Mouse (Mus musculus) heart, adult 8-10 months (tissue): ENCODE measurements around the gene Pxdn. TPM values are rescaled to one million over a fixed set of nuclear protein-coding genes. Genes with fewer than 3 reads are reported as not detected.
A peak's percentile ranks its signal among the peaks of the same experiment; 100 is the strongest.

Source experiments
- DNase-seq: peaks from one replicate; pipeline ENCODE4 v3.0.0; 2022; ENCODE audit warnings: low spot score
- total RNA-seq, 4 experiments: library from RNA; stranded (reverse); gene quantifications; 2 replicates each; pipeline ENCODE4 v1.2.4; 2022

The Pxdn gene
- total RNA-seq, result 10 to 100 TPM; 23.8 to 32.9 (median 29.5) TPM

DNA sequence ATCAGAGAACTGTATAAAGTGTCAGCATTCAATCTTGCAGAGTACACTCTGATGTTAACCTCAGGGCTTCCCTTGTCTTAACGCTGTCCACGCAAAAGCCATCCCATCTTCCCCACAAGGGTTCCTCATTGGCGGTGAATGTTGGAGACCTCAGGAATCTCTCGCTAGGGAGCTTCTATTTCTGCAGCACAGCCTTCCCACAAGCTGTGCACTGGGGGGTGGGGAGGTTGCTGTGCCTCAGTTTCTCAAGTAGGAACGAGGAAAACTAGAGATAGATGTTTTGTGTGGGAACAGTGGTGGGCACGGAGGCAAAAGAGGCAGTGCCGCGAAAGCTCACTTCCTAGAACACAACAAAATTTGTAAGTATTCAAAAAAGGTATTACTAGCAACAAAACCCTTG lies at the start of gene Pxdn:
TSS of gene Pxdn (plus strand) at position 301 of the 400 bp plus-strand sequence.
- no peak for DNase-seq

DNA sequence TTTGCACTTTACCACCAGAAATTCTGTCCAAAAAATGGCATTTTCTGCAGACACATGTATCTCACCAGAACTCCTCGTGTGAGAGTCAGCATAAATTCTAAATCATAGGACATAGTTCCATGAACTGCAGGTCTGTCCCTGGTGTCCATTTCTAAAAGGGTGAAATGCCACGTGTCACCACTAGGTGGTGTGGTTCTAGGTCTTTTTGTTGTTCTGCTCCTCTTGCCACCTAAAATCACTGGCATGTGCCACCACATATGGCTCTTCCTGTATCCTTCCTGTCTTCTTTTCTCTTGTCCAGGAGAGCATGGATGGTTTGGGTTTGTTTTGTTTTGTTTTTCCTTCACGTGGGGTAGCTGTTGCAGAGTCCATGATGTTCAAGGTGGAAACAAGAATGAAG lies 42.7 kb upstream of the Pxdn start:
- peak; percentile 21 for DNase-seq

DNA sequence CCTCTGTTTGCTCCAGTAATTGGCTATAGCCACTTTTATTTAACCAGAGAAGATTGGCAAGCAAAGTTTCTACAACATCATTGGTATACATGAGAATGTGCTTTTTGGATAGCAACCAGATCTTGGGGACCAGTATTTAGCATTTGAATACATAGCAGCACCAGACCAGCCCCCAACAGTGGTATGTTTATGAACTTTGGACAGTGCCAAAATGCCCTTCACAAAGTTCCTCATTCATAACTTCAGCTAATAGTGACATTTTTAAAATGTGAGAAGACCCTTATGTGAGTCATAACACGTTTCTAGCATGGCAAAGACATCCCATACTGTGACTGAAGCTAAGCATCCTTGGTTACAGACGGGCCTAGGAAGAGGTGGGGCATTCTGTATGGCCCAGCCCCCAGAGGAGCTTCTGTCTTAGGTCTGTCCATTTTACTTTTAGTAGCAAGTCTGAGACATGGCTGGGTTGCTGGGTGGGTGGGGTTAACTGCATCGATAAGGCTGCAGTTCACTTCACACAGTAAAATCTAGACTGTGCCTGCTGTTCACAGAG lies 39.8 kb upstream of the Pxdn start:
- DNase-seq, result no peak

DNA sequence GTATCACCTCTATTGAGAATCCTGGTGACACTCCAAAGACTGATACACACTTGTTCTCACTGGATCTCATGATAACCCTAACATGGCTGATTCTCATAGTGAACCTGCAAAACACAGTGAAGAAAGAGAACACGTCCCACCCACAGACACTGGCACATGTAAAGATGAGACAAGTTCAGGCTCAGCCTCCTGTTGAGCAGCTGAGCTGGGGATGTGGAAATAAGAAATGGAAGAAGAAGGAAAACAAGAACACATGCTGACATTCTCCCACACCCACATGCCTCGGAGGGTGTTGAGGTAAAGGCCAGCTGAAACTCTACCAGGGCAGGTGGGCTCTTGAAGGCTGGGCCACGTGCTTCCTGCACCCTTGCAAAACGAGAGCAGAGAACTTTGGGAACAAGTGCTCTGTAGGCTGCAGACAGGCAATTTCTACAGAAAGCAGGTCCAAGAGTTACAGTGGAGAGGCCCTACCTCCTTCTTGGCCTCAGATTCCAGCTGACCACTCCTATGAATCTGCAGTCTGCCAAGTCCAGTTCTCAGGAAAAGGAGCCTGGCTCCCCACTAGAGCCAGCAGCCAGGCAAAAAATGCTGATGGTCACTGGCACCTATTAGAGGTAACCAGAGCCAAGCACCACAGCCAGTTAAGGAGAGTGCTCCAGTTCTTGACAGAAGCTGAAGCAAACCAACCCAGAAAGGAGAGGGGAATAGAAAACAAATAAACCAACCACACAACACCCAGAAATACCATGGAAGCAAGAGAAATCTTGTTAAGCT lies 33.1 kb upstream of the Pxdn start:
- no peak for DNase-seq

DNA sequence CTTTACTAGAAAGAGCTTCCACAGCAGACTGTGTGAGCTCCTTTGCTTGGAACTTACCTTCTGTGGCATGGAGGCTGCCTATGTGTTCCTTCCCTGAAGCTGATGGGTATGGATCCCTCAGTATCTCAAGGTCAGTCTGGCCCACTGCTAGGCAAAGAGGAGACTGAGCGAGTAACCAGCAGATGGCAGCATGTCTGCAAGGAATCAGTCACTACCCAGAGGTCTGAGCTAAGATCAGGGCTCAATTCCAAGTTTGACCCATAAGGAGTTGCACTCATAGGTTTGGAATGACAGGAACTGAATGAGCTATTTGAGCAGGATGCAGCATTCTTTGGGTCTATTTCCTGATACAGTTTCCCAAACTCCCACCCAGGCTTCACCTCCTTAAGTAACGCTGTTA lies 30.4 kb upstream of the Pxdn start:
- DNase-seq, result peak; percentile 79

DNA sequence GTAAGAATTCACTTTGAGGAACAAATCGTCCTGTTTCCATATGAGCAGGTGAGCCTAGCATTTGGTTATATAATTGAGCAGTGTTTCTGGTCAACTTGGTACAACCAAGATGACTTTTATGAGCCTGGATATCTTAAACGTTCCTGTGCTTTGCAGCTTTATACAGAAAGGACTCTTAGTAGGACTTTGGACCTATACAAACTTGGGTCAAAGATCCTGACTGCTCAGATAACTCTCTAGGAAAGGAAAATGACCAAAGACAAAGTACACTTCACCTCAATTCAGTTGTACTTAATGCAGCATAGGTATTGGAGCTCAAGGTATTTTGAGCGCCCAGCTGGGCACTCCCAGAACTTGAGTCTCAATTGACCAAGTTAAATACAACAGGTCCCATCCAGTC lies 21.3 kb upstream of the Pxdn start:
- DNase-seq, result no peak

DNA sequence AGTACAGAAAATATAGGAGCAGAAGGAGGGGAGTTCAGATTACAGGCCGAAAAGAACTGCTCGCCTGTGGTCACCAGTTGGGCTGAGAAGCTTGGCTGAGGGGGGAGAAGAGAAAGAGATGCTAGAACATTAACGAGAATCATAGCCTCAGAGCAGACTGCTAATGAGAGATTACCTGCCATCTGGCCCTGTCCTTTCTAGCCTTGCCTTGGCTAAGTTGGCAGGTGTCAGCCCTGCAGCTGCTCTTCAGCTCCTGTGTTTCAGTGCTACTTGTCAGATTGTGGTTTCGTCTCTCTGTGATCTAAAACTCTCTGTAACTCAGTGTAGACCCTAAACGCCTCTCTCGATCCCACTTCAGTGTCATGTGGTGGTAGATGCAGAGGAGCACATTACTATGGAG lies 20.6 kb upstream of the Pxdn start:
- no peak for DNase-seq

DNA sequence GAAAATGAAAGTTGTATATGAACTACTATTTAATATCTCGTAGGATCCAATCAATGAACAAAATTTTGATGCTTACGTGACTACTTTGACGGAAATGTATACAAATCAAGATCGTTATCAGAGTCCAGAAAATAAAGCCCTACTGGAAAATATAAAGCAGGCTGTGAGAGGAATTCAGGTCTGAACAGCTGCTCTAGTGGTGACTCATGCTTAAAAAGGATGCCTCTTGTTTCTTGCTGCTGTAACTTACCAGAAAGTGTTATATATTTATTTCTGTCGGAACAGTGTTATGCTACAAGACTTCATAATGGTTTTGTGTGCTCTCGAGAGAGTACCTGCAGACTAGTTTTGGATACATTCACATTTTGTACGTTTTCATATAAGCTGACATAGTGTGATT lies 17.1 kb upstream of the Pxdn start:
- no peak for DNase-seq

DNA sequence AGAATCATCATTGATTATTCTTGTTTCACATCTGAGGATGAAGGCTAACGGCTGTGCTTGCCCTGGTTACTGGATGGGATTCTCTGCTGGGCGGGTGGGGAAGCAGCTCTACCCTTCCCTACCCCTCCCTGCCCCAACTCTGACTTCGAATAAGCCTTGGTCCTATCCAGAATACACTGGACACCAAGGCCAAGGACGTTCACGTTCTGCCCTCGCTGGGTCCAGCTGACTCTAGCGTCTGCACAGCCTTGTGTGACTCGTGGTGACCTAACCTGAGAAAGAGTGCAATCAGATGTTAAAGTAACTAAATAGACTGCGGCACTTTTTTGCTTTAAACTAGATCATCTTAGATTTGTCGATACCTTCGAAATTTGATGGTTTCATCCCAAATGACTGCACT lies 15.9 kb upstream of the Pxdn start:
- no peak for DNase-seq

DNA sequence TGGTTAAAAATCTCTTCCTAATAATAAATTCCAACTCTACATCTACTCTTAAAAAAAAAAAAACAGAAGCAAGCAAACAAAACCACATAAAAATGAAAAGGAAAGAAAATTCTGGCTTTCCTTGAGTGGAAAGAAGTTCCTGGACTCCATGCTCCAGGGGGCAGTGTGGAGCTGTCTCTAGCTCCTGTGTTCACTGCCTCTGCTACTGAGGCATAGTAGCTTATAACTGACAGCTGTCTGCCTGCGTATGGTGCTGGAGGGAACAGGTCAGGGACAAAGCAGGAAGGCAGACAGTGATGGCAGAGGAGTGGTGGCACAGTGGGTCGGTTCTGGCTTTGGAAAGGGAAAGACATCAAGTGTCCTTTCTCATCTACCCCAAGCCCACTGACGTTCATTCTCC lies 10.5 kb upstream of the Pxdn start:
- DNase-seq, result peak; percentile 70

DNA sequence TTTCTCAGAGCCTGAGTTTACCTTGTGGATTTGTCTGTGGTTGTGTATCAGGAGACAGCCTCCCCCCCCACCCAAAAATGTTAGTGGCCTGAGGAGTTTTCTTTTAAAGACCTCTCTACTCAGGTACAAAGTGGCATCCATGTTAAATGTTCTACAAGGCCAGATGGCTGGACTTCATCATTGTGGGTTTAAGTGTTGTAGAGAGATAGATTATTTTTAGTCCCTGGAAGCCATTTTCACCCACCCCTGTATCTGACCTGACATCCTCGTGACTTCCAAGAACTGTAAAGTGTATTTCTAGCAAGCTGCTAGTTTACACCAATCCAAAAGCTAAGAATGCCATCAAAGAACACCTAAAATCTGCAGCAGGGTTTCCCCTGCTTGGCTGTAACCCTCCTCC lies 6.8 kb upstream of the Pxdn start:
- no peak for DNase-seq

DNA sequence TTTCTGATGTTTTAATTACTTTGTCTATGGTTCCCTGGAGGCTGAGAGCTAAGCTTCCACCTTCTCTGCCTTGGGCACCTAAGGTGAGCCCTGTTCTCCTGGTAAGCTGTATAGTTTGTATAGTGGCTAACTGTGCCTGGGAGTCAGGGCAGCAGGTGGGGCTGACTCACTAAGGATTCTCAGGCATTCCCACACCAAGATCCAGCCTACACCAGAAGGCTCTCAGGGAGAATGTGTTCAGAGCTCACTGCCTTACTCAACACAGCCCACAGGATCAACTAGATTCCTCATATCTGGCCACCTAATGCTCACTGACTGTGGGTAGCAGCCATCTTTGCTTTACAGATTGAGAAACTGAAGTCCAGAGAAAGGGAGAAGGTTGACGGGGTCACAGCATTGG lies 4.5 kb upstream of the Pxdn start:
- DNase-seq, result no peak

DNA sequence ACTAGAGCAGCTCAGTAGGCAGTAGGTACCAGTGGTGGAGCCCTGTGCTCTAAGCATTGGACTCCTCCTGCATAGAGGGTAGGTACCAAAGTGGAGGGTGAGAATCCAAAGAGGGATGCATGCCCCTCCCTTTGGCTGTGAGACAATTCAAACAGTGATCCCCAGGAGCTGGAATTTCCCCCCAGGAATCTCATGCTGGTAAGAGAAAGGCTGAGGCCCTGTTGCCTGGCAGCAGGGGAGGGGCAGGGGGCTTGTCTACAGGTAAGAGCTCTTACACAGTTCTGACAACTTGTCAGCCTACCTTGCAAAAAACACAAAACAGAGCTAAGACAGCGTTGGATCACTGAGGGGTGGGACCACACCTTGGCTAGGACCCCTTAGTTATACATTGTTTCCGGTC lies 3.9 kb upstream of the Pxdn start:
- no peak for DNase-seq

DNA sequence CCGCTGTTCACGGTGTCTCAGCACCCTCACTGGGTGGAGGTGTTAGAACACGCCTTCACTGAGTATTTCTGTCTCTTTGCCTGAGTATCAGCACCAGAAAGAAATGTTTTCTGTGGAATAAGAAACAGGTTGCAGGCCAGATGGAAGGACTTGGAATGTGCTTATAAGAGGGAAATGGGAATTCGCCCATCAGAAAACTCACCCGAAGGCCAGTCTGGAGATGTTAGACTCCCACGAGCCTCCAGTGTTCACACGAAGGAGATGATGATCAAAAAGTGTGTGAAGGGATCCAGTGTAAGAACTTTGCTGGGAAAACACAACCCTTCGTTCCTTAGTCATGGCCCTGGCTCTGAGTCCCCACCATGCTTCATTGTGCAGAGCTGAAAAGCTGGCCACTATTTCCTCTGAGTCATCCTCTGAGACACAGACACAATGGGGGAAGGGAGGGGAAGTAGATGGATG lies 3.3 kb upstream of the Pxdn start:
- DNase-seq, result no peak

DNA sequence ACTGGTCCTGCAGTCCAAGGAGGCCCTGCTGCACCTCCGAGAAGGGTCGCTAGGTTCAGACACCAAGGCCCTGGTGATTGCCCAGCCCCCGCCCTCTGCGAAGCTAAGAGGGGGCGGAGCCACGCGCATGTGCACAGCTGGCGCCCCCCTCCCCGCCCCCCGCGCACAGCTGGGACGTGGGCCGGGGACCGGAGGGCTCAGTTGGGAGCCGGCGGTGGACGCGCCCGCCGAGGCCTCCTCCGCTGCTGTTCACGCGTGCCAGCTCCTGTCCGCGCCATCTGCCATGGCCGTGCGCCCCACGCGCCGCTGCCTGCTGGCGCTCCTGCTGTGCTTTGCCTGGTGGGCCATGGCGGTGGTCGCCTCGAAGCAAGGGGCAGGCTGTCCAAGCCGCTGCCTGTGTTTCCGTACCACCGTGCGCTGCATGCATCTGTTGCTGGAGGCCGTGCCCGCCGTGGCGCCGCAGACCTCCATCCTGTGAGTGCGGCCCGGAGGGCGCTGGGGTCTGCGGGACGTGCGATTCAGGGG lies 505 bp downstream of the Pxdn start:
- peak; percentile 53 for DNase-seq

DNA sequence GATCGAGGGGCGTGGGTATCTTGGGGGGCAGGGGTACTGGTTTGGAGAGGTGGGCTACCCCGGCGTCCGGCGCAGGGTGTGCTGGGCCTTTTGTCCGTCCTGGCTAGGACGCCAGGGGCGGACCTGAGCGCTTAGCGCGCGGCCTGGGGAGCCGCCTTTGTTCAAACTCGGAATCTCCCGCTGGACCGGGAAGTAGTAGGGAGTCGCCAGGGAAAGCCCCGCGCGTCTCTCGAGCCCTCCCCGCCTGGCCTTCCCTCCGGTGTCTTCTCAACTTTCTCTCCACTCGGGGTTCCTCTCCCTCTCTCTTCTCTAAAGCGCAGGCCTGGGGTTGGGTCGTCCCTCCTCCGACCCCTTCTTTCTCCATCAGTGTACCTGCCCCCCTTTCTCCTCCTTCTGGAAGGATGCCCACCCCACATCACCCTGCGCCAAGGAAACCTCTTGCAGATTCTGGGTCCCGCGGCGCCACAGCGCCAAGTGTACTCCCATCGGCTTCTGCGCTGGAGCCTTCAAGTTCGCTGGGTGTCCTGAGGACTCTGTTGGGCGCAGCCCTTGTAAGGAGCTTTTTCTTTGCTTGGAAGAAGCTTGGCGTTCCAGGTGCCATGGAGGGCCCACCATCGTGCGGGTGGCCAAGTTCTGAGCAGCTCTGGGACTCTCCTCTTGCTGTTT lies 1.1 kb downstream of the Pxdn start:
- DNase-seq, result peak; percentile 75

DNA sequence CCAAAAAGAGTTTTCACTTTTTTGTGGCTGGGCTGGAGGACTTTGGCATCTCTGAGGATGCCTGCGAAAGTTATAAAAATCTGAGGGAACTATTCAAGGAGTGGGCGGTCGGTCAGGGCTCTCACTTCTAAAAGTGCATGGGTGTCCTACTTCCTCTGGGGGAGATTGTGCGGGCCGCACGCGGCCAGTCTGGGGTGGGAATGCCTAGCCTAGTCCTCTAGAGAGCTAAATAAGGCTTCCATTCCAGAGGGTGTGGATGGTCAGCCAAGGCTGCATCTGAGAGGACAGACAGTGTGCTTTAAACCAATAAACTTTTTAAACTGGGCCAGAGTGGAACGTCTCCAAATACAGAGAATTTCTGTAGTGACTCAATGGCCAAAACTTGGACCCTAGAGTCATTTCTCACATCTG lies 1.9 kb downstream of the Pxdn start:
- DNase-seq, result peak; percentile 72

DNA sequence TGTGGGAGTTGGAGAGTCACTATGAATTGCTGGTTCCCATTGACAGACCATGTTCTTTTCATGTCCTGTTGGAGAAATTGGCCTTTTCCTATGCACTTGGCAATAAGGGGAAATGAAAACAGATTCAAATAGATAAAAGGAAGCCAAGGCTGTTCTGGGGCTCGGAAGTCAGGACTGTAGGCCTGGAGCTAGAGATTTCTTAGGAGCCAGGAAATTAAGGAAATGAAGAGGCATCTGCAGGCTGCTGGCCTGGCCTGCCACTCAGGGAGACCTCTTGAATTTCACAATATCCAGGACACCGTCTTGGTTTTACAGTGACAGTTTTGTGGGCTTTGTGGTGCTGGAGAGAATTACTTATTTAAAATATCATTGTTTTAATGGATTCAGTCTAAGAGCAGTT lies 5.0 kb downstream of the Pxdn start:
- DNase-seq, result peak; percentile 59

DNA sequence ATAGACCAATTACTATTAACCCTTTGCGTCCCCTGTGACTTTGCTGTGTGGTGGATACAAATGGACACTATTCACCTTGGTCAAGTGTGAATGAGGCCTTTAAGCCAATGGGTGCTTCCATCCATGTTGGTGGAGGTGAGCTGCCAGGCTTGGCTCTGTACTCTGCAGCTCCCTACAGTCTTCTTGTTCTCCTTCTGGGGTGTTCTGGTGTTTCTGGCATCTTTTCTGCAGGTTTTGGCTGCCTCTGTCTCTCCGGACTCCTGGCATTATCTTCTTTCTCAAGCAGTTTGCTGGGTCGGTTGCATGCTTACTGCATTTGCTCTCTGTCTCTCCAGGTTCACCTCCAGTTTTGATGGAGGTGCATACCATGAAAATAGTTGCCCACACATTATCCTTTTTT lies 7.2 kb downstream of the Pxdn start:
- DNase-seq, result no peak

DNA sequence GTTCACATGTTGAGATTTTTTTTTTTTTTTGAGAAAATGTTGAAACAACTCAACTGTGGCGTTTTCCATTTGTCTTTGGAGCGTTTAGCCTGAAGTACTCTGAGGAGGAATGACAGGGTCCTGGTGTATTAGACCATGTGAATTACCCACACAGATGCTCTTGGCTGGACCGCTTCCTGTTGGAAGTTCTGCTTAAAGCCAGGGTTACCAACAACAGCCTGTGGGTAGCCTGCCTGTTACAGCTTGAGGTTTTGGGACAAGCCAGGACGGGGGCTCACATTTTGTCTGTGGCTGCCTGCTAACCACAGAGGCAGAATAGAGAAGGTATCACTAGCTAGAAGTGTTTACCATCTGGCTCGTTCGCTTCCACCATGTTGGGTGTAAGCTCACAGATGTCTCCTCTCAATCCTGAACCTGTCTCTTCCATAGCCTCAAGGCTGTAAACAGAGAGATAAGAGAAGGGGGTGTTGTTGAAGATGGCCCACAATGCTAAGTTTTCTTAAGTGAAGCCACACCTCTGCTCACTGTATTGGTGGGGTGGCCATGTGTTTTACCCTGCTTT lies 7.9 kb downstream of the Pxdn start:
- no peak for DNase-seq

DNA sequence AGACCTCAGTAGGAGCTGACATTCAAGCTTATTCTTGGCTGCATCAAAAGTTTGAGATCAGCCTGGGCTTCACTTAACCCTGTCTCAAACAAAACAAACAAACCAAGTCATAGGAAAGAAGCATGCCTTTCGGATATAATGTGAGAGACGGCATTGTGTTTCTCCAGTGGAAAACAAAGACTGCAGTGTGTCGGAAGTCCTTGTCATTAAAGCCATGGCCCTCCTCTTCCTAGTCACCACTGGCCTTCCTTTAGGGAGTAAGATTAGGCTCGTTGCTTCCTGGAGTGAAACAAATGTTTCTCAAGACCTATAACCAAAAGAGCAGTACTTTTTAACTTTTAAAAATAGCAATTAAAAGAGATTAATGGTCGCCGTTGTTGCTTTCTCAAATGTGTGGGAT lies 13.6 kb downstream of the Pxdn start:
- DNase-seq, result peak; percentile 73

DNA sequence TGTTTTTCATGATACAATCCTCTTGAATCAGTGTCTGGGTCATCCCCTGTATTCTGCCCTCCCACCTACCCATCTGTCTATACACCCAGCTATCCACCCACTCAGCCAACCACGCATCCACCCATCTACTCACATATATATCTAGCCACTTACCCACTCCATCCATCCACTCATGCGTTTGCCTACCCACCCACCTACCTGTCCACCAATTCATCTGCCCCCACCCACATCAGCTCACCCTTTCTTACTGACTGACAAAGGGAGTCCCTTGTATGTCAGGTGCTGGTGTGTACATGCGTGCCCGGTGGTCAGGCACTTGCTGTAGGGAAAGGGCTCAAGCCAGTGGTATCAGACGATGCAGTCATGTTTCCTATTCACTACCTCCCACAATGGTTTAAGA lies 14.1 kb downstream of the Pxdn start:
- no peak for DNase-seq

DNA sequence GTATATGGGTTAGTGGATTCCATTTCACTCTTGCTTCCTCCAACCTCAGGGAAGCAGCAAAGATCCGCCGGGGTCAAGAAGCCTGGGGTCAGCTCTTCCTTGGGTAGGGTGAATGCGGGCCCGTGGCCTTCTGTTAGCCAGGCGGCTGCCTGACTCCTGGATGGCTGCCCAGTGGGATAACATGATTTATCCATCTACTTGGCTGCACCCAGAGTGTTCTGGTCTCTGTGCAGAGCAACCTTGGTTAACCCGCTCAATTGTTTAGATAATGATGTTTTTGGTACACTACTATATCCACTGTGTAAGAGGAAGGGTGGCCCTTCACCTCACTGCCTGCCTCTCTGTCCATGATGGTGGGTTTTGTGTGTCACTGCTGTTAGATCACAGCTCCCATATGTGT lies 14.7 kb downstream of the Pxdn start:
- DNase-seq, result peak; percentile 59
